Mouse (Mus musculus) ES-Bruce4 (cell line): ENCODE measurements at regions not wholly inside any gene's neighbourhood (a gene's known extent, or its start where the extent isn't known, plus 50 kb on each side); places are given as distances from the start of the nearest gene placed in this dataset.

Experiments used
- H3K27ac ChIP-seq: 2 replicates; pipeline ENCODE4 v1.5.1; 2012; ENCODE audit warnings: low read length, inconsistent platforms; ENCODE audit not compliant: insufficient read depth
- H3K27me3 ChIP-seq: 2 replicates; pipeline ENCODE4 v1.6.1; 2012; ENCODE audit warnings: mild to moderate bottlenecking, low read length, inconsistent platforms; ENCODE audit not compliant: control insufficient read depth, poor library complexity, insufficient read depth, severe bottlenecking
- H3K36me3 ChIP-seq: 2 replicates; pipeline ENCODE4 v1.6.1; 2012; ENCODE audit warnings: inconsistent platforms, mild to moderate bottlenecking, low read length, moderate library complexity; ENCODE audit not compliant: control insufficient read depth, poor library complexity, insufficient read depth, severe bottlenecking
- H3K4me1 ChIP-seq: one replicate; pipeline ENCODE4 v1.8.1; 2011; ENCODE audit warnings: low read length; ENCODE audit not compliant: control insufficient read depth, insufficient read depth
- H3K4me3 ChIP-seq: 2 replicates; pipeline ENCODE4 v1.5.1; 2011; ENCODE audit warnings: low read depth, mild to moderate bottlenecking, low read length
- H3K9ac ChIP-seq: 2 replicates; pipeline ENCODE4 v1.6.1; 2012; ENCODE audit warnings: low read depth, mild to moderate bottlenecking, inconsistent platforms; ENCODE audit not compliant: poor library complexity, severe bottlenecking
- H3K9me3 ChIP-seq: replicated peaks from 2 replicates; pipeline ENCODE4 v1.6.1; 2012; ENCODE audit warnings: mild to moderate bottlenecking, low read length, inconsistent platforms; ENCODE audit not compliant: control insufficient read depth, poor library complexity, insufficient read depth, severe bottlenecking
- CTCF ChIP-seq: IDR thresholded peaks from one replicate; pipeline ENCODE4 v1.8.1; 2011; ENCODE audit warnings: low read depth, low read length
- EP300 ChIP-seq: IDR thresholded peaks from 2 replicates; pipeline ENCODE4 v1.6.1; 2011; ENCODE audit warnings: low read depth, low read length; ENCODE audit not compliant: insufficient read depth
- POLR2A ChIP-seq: IDR thresholded peaks from one replicate; pipeline ENCODE4 v1.8.1; 2011; ENCODE audit warnings: low read length; ENCODE audit not compliant: insufficient read depth

- Histone ChIP-seq H3K4me1 (no peaks in the 10 kb centered on the region), H3K36me3 (no peaks in the 10 kb centered on the region), H3K9ac (no peak overlapping the region), H3K27me3 (no peaks in the 10 kb centered on the region), H3K27ac (no peak overlapping the region), H3K9me3 (peaks cover 7% of the 10 kb centered on the region; the same call in 1 of the 2 replicates), H3K4me3 (no peak overlapping the region)
- TF ChIP-seq CTCF = no peak
- TF ChIP-seq EP300 = no peak
- no peak for TF ChIP-seq POLR2A
Measured at GRCm38 (mm10) chr13:72195881-72196280, 232.4 kb upstream of the Irx1 start.

GRCm38 (mm10) chr13:72198341-72199105 is 235.0 kb upstream of the Irx1 start:
- Histone ChIP-seq H3K4me1 (no peaks in the 10 kb centered on the region), H3K9me3 (peaks cover 7% of the 10 kb centered on the region; the same call in 1 of the 2 replicates), H3K27ac (no peak overlapping the region), H3K9ac (no peak overlapping the region), H3K4me3 (no peak overlapping the region), H3K36me3 (no peaks in the 10 kb centered on the region), H3K27me3 (no peaks in the 10 kb centered on the region)
- TF ChIP-seq POLR2A (no peak), CTCF (no peak), EP300 (no peak)

- TF ChIP-seq CTCF (no peak), EP300 (no peak), POLR2A (no peak)
- H3K27ac ChIP-seq = no peak overlapping the region
- no peak overlapping the region for H3K4me3 ChIP-seq
- H3K27me3 ChIP-seq = no peaks in the 10 kb centered on the region
- no peaks in the 10 kb centered on the region for H3K36me3 ChIP-seq
- H3K9ac ChIP-seq = no peak overlapping the region
- H3K9me3 ChIP-seq = no peaks in the 10 kb centered on the region
- no peaks in the 10 kb centered on the region for H3K4me1 ChIP-seq
Measured at GRCm38 (mm10) chr13:72209518-72209917, 246.0 kb upstream of the Irx1 start.

GRCm38 (mm10) chr13:72209946-72210456 is 246.5 kb upstream of the Irx1 start:
- Histone ChIP-seq H3K27me3 (no peaks in the 10 kb centered on the region), H3K4me1 (no peaks in the 10 kb centered on the region), H3K36me3 (no peaks in the 10 kb centered on the region), H3K4me3 (no peak overlapping the region), H3K27ac (no peak overlapping the region), H3K9ac (no peak overlapping the region), H3K9me3 (no peaks in the 10 kb centered on the region)
- TF ChIP-seq CTCF (no peak), EP300 (no peak), POLR2A (no peak)

- H3K36me3 ChIP-seq = no peaks in the 10 kb centered on the region
- no peak for TF ChIP-seq CTCF
- no peak for TF ChIP-seq EP300
- TF ChIP-seq POLR2A = no peak
- no peak overlapping the region for H3K9ac ChIP-seq
- H3K4me1 ChIP-seq = no peaks in the 10 kb centered on the region
- no peak overlapping the region for H3K27ac ChIP-seq
- H3K4me3 ChIP-seq = no peak overlapping the region
- H3K27me3 ChIP-seq = no peaks in the 10 kb centered on the region
- no peaks in the 10 kb centered on the region for H3K9me3 ChIP-seq
Measured at GRCm38 (mm10) chr13:72210474-72211309, 247.2 kb upstream of the Irx1 start.

- Histone ChIP-seq H3K9ac (no peak overlapping the region), H3K27me3 (no peaks in the 10 kb centered on the region), H3K36me3 (no peaks in the 10 kb centered on the region), H3K9me3 (no peaks in the 10 kb centered on the region), H3K27ac (no peak overlapping the region), H3K4me3 (no peak overlapping the region), H3K4me1 (no peaks in the 10 kb centered on the region)
- TF ChIP-seq POLR2A = no peak
Measured at GRCm38 (mm10) chr13:72211716-72212115, 248.2 kb upstream of the Irx1 start.
